Mouse (Mus musculus) stomach, embryonic 14.5 days (tissue): ENCODE results near the gene Pars2. TPM values are rescaled to one million over a fixed set of nuclear protein-coding genes. Genes with fewer than 3 reads are reported as not detected.

Source experiments
- ATAC-seq: fragments of 200-750 bp; cut with Nextera tagmentation; 2 replicates; pipeline ENCODE4 v1.8.0; 2017; ENCODE audit warnings: low read depth, moderate TSS enrichment; ENCODE audit not compliant: insufficient number of reproducible peaks, insufficient read depth, low FRiP score
- H3K27ac ChIP-seq: fragments of 300-500 bp; sonication (generic); 2 replicates; pipeline ENCODE4 v1.5.1; 2014; ENCODE audit warnings: mild to moderate bottlenecking, low read length, moderate library complexity, mixed read lengths
- H3K27me3 ChIP-seq: fragments of 300-500 bp; sonication (generic); 2 replicates; pipeline ENCODE4 v1.6.1; 2014; ENCODE audit warnings: low read length, control low read depth, mixed read lengths; ENCODE audit not compliant: control insufficient read depth, insufficient read depth
- H3K36me3 ChIP-seq: fragments of 300-500 bp; sonication (generic); 2 replicates; pipeline ENCODE4 v1.6.1; 2014; ENCODE audit warnings: mild to moderate bottlenecking, control low read depth, low read length, moderate library complexity, mixed read lengths; ENCODE audit not compliant: control insufficient read depth, insufficient read depth
- H3K4me1 ChIP-seq: fragments of 300-500 bp; sonication (generic); 2 replicates; pipeline ENCODE4 v1.6.1; 2014; ENCODE audit warnings: low read length, control low read depth, mixed read lengths; ENCODE audit not compliant: control insufficient read depth, insufficient read depth
- H3K4me2 ChIP-seq: fragments of 300-500 bp; sonication (generic); replicated peaks from 2 replicates; pipeline ENCODE4 v1.6.1; 2014; ENCODE audit warnings: low read depth, low read length, control low read depth
- H3K4me3 ChIP-seq: fragments of 300-500 bp; sonication (generic); 2 replicates; pipeline ENCODE4 v1.5.1; 2014; ENCODE audit warnings: low read depth, low read length, control low read depth
- H3K9ac ChIP-seq: fragments of 300-500 bp; sonication (generic); replicated peaks from 2 replicates; pipeline ENCODE4 v1.6.1; 2014; ENCODE audit warnings: low read depth, mild to moderate bottlenecking, control low read depth, low read length, moderate library complexity, mixed read lengths
- H3K9me3 ChIP-seq: fragments of 300-500 bp; sonication (generic); 2 replicates; pipeline ENCODE4 v1.6.1; 2016; ENCODE audit warnings: low read depth, low read length, control low read depth; ENCODE audit not compliant: control insufficient read depth
- WGBS: fragments of 180-500 bp; shearing (Covaris S2); extraction: QIAGEN DNeasy Blood & Tissue Kit; methylation state at CpG from one replicate; pipeline ENCODE4 v1.1.7; 2014; 5-methylcytosine and 5-hydroxymethylcytosine counted together
- polyA plus RNA-seq: library from polyadenylated mRNA; unstranded; fragments of >200 nt; fragmentation: Nextera tagmentation; extraction: Ambion mirVana; gene quantifications from 2 replicates; pipeline ENCODE4 v1.2.1, GENCODE M21; 2014

Pars2 gene
- polyA plus RNA-seq, 1 experiment from 2014 or later: 15.1 TPM

DNA sequence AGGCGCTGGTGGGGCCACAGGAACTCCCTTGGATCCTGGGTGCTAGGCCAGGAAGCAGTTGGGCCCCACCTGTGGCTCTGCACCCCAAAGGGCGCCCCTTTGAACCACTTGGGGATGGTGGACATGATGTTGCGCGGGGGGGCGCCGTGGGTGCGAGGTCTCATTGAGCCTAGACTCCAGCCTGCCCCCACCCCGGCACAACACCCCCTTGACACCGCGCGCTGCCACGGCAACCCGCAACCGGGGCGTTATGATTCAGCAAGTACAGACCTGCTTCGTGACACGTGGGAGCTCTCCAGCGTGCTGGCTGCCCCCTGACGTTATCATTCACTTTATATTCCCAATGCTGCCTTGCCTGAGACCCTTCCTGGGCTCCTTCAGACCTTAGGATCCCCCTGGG lies 33.8 kb upstream of the Pars2 start, which contains the start of gene Lexm:
Gene Lexm (minus strand): TSS at position 186 of the 400 bp plus-strand sequence.
- no peak within 1 kb of the TSS for H3K4me3 ChIP-seq

DNA sequence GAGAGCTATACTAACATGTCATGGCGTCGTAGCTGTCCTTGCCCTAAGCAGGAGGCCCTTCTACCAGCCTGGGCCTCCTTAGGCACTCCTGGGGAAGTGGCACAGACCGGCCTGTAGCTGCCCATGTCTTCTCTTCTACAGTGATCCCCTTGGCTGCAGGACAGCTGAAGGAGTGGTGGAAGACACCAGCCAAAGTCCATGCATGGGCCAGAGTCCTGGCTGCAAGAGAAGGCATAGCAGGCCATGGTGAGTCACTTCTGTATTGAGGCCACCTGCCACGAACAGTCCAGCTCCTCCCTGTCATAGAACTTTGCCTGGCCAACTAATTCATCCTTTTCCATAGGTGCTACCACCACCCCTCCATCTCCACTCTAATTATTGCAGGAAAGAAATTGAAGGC lies 32.0 kb upstream of the Pars2 start:
- Histone ChIP-seq H3K27me3 (peaks cover 21% of the 10 kb centered on the region), H3K27ac (no peak overlapping the region), H3K4me3 (no peak overlapping the region), H3K36me3 (no peaks in the 10 kb centered on the region), H3K4me2 (no peak overlapping the region), H3K4me1 (no peaks in the 10 kb centered on the region; the same call in 1 of the 2 replicates), H3K9me3 (no peaks in the 10 kb centered on the region), H3K9ac (no peak overlapping the region)
- no peak for ATAC-seq
- WGBS: 89% methylated on average over 4 of the region's 4 CpGs

More for the DNA sequence above, 33.8 kb upstream of the Pars2 start, which contains the start of gene Lexm:
- Histone ChIP-seq H3K9ac (no peak within 1 kb of the TSS), H3K4me1 (no peaks in the 10 kb centered on the region), H3K4me2 (peak within 1 kb of the TSS; percentile 41), H3K36me3 (no peaks in the 10 kb centered on the region), H3K27ac (no peak within 1 kb of the TSS), H3K9me3 (no peaks in the 10 kb centered on the region), H3K27me3 (peaks cover 5% of the 10 kb centered on the region; the same call in 1 of the 2 replicates)
- no peak for ATAC-seq
- under 1% methylated on average over 18 of the region's 19 CpGs for WGBS

DNA sequence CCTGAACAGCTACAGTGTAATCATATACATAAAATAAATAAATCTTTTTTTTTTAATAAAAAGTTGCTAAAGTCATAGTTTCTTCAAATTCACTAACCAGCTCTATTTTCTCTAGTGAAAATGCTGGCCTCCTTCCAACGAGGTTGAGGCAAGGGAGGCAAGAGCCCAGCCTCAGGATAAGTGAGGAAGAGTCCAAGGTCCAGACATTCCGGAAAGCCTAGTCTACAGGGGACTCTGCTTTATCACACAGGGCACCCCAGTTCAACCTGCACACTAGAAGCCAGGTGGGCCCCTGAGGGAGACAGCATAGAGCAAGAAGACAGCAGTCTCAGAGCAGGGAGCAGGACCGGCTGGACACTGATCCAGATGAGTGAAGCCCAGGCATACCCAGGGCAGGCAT lies 29.4 kb upstream of the Pars2 start:
- Histone ChIP-seq H3K27me3 (peaks cover 25% of the 10 kb centered on the region), H3K9me3 (no peaks in the 10 kb centered on the region), H3K36me3 (no peaks in the 10 kb centered on the region), H3K4me1 (no peaks in the 10 kb centered on the region; the same call in 1 of the 2 replicates), H3K9ac (no peak overlapping the region), H3K27ac (no peak overlapping the region), H3K4me3 (no peak overlapping the region), H3K4me2 (no peak overlapping the region)
- ATAC-seq: no peak
- WGBS: 75% methylated on average over 3 of the region's 3 CpGs

DNA sequence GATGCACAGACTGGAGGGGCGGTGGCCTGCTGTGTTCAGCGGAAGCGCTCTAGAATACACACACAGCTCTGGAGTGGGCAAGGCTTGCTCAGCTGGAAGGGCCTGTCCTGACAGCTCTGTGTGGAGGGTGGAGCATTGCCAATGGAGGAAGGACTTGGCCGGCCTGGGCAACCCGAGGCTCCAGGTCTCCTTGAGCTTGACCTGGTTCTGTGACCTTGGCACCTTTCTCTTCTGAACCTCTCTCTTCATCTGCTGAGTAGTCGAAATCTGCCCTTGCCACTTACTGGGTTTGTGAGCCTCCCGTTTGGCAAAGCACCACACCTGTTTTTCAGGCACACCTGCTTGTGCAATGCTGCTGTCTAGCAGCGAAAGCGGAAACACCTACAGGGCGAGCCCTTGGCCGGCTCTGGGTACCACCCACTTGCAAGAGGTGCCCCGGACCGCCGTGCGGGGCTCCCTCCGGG lies 28.8 kb upstream of the Pars2 start, which contains the start of gene Ttc22:
Gene Ttc22 (plus strand): TSS at position 403 of the 464 bp plus-strand sequence.
- Histone ChIP-seq H3K9ac (no peak within 1 kb of the TSS), H3K4me2 (peak within 1 kb of the TSS; percentile 40), H3K9me3 (no peaks in the 10 kb centered on the region), H3K36me3 (no peaks in the 10 kb centered on the region), H3K4me3 (peak within 1 kb of the TSS; percentile 25), H3K4me1 (no peaks in the 10 kb centered on the region; the same call in 1 of the 2 replicates), H3K27ac (no peak within 1 kb of the TSS), H3K27me3 (peaks cover 25% of the 10 kb centered on the region)
- 22% methylated on average over 16 of the region's 16 CpGs for WGBS
- ATAC-seq: peak; percentile 82

DNA sequence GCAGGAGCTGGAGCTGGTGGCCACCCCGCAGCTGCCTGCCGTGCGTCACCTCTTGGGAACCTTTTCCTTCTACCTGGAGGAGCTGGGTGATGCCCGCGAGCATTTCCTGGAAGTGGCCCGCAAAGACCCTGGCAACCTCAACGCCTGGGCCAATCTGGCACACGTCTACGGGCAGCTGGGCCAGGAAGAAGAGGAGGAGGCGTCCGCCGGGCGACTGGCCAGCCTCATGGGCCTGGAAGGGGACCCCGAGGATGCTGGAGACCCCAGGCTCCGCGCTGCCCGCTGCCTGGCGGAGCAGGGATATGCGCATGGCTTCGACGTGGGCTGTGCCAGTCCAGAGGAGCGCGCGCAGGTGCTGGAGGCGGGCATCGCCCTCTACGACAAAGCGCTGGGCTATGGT lies 28.2 kb upstream of the Pars2 start:
- no peaks in the 10 kb centered on the region for H3K36me3 ChIP-seq
- peak overlapping the region; percentile 40 for H3K4me2 ChIP-seq
- no peaks in the 10 kb centered on the region for H3K9me3 ChIP-seq
- H3K9ac ChIP-seq: no peak overlapping the region
- H3K4me1 ChIP-seq: no peaks in the 10 kb centered on the region; the same call in 1 of the 2 replicates
- H3K27ac ChIP-seq: no peak overlapping the region
- peaks cover 25% of the 10 kb centered on the region for H3K27me3 ChIP-seq
- 27% methylated on average over 28 of the region's 28 CpGs for WGBS
- ATAC-seq: no peak
- peak overlapping the region; percentile 25 for H3K4me3 ChIP-seq

DNA sequence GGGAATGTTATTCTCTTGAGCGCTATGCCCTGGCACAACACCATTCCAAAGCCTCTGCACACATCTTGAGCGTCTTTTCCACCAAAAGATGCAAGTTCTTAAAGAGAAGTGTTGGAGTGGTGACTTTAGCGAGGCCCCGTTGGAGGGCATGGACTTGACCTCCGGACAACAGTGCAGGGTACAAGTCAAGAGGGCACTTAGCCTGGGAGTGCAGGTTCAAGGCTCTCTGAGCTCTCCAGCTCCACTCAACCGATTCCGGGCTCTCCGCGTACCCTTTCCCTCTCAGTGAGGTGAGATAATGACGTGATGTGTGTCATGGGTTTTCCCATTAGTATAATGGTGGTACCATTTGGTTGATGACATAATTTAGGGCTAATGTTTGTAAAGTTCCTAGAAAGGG lies 26.6 kb upstream of the Pars2 start:
- Histone ChIP-seq H3K27ac (no peak overlapping the region), H3K27me3 (peaks cover 25% of the 10 kb centered on the region), H3K9me3 (no peaks in the 10 kb centered on the region), H3K4me1 (peaks cover 5% of the 10 kb centered on the region; the same call in 1 of the 2 replicates), H3K4me2 (no peak overlapping the region), H3K9ac (no peak overlapping the region), H3K36me3 (no peaks in the 10 kb centered on the region), H3K4me3 (no peak overlapping the region)
- ATAC-seq: no peak
- 91% methylated on average over 10 of the region's 10 CpGs for WGBS

DNA sequence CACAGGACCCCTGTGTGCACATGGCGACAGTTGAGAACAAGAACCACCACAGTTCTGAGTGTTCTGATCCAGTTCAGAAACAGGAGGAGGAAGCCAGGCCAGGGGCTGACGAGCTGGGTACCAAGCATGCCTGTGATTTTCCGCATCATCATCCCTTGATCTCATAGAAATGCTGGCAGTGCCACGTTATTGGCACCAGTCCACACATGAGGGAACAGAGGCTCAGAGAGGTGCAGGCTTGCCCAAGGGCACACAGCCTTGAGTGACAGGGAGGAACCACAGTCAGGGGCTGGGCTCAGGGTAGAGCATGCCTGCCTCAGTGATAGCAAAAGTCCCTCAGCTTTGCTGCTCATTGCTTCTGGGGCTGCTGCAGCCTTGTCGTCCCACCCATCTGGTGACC lies 23.1 kb upstream of the Pars2 start:
- H3K27me3 ChIP-seq: peaks cover 13% of the 10 kb centered on the region
- peaks cover 23% of the 10 kb centered on the region; the same call in 1 of the 2 replicates for H3K4me1 ChIP-seq
- no peak overlapping the region for H3K4me3 ChIP-seq
- H3K27ac ChIP-seq: no peak overlapping the region
- no peak for ATAC-seq
- no peak overlapping the region for H3K4me2 ChIP-seq
- WGBS: 88% methylated on average over 5 of the region's 5 CpGs
- no peak overlapping the region for H3K9ac ChIP-seq
- no peaks in the 10 kb centered on the region for H3K36me3 ChIP-seq
- no peaks in the 10 kb centered on the region for H3K9me3 ChIP-seq

DNA sequence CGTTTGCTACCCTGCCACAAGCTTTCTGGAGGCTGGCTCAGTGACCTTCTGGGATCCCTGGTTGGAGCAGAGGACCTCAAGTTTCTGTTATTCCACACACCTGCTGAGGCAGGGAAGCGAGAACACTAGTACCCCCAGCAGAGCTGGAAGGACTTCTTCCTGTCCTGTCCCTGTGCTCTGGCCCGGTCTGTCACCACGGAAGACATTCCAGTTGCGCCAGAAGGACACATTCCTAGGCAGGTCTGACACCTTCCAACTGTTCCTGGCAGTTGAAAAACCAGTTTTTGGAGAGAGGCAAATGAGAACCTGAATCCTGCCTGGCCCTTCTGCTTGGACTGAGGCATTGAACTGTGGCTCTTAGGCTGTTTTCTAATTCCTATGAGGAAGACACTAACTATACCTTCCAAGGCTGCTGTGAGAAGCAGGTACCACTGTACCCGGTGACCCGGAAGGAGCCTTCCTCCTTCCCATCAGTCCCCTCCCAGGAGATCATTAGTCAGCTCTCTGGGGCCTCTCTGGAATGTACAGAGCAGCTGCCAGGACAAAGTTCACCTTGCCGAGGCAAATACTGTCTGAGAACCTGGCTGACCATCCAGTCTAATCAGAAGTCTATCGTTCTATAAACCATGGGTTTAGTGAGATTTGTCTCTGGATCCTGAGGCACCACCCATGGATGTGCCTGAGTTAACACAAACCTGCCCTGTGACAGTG lies 22.1 kb upstream of the Pars2 start:
- Histone ChIP-seq H3K36me3 (no peaks in the 10 kb centered on the region), H3K27ac (no peak overlapping the region), H3K9ac (no peak overlapping the region), H3K9me3 (no peaks in the 10 kb centered on the region), H3K4me2 (no peak overlapping the region), H3K4me3 (no peak overlapping the region), H3K27me3 (0 out of 2 replicates have a peak, but pooled peaks cover 5% of the 10 kb centered on the region), H3K4me1 (peaks cover 30% of the 10 kb centered on the region; the same call in 1 of the 2 replicates)
- no peak for ATAC-seq
- 30% methylated on average over 9 of the region's 9 CpGs for WGBS
